Mouse (Mus musculus): Measurements from ENCODE around the gene Kif5c.

DNA sequence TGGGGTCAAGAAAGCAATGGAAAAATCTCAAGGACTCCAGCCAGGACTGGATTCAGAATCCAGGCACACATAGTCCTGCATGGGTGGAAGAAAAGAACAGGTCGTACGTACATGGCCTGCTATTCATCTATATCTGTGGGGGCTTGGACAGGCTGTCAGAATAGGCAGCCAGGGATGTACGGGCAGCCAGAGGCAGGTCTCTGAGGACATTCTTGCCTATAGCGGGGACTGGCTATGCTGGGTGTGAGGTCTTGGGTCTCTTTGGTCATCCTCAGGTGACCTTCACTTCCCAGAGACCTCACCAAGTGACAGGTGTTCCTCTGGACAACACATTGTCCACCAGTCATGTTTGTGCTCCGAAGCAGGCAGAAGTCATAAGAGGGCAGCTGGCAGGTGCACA lies 36.6 kb upstream of the Kif5c start:
- TF ChIP-seq POLR2A (IDR thresholded peaks at IDR 0.05; ENCODE audit: extremely low read depth, insufficient read depth, low read length) (no peak), CTCF (IDR thresholded peaks at IDR 0.05; ENCODE audit: extremely low read depth, insufficient read depth, low read length) (no peak)

Data from cortical plate, adult 2 months (tissue).